Mouse (Mus musculus) ES-Bruce4 (cell line): ENCODE results near the gene Traf3ip3.

ENCODE experiments used
- CTCF ChIP-seq: IDR thresholded peaks from one replicate; pipeline ENCODE4 v1.8.1; 2011; ENCODE audit warnings: low read depth, low read length
- POLR2A ChIP-seq: IDR thresholded peaks from one replicate; pipeline ENCODE4 v1.8.1; 2011; ENCODE audit warnings: low read length; ENCODE audit not compliant: insufficient read depth

DNA sequence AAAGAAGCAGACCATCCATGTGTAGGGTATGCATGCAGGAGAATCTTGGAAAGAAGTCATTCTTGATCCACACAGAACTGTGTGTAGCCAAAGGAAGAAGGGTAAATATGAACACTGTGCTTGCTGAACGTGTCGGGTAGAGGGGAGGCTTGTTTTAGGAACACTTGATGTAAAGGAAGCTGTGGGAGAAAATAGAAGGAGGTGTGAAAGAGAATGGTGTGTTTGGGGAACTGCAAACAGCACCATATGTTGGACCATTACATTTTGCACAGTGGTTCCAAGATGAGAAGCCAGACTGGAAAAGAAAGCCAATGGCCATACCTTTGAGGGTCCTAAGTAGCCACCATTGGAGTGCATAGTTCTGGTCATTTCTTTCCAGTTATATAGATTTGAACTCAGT is 48.5 kb upstream of the Traf3ip3 start:
- TF ChIP-seq CTCF (no peak), POLR2A (no peak)
